Mouse (Mus musculus) spleen, embryonic (tissue): ENCODE measurements around the gene Aox2.
"Not testable (repeated sequence)": the region's sequence is repeated elsewhere in the genome, so short reads cannot be mapped to it uniquely, and the experiment has no call there.

Experiments
- CTCF ChIA-PET: fragments of 350-600 bp; sonication (Branson Sonifier 250); formaldehyde crosslinking; loops from one replicate; lab custom pipeline; 2022; lab: Charles Lee

The Aox2 gene

DNA sequence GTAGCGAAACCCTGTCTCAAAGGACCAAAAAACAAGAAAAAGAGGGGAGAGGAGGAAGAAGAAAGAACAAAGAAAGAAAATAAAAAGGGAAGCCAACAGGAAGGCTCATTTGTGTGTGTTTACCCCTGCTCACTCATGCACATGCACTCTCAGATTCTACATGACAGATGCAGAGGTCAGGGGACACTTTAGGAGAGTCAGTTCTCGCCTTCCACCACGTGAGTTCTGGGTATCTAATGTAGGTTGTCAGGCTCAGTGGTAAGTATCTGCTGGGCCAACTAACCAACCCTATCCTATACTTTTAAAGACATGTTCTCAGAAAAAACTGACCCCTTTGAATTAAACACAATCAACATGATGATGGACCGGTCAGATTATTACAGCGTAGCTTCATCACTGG is 66.4 kb downstream of the Aox2 start:
- CTCF ChIA-PET = no interaction called here

DNA sequence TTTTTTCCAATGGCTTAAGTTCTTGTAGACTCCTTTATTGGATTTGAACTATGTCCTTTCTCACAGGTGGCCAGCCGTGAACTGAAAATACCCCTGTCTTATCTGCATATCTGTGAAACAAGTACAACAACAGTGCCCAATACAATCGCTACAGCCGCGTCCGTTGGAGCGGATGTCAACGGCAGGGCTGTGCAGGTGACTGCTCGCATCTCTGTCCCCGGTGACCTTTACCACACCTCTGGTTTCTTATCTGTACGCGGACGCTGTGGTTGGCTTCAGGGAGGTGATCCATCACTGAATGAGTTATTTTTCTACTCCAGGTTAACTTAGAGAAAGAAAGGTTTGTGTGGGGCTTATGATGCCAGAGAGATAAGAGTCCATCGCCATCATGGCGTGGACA is 68.0 kb downstream of the Aox2 start:
- CTCF ChIA-PET = no interaction called here

DNA sequence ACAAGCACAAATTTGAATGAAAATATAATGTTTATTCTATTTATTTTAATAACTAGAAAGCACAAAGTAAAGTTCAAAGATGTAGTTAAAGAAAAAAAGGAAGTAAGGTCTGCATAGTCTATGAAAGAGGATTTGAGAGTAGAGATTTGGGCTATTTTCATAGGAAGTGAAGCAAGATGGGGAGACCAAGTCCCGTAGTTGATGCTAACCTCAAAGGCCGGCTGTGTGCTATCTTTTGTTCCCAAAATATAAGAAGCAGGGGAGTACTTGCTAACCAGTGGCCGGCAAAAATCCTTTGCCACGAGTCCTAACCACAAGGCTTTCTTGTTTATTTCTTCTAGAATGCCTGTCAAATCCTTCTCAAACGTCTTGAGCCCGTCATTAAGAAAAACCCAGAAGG is 70.6 kb downstream of the Aox2 start:
- CTCF ChIA-PET = interaction anchor here (0.6 kb wide), 1 partner anchor 150 kb away, joined by 4 read pairs; no protein-coding TSS in a partner anchor

DNA sequence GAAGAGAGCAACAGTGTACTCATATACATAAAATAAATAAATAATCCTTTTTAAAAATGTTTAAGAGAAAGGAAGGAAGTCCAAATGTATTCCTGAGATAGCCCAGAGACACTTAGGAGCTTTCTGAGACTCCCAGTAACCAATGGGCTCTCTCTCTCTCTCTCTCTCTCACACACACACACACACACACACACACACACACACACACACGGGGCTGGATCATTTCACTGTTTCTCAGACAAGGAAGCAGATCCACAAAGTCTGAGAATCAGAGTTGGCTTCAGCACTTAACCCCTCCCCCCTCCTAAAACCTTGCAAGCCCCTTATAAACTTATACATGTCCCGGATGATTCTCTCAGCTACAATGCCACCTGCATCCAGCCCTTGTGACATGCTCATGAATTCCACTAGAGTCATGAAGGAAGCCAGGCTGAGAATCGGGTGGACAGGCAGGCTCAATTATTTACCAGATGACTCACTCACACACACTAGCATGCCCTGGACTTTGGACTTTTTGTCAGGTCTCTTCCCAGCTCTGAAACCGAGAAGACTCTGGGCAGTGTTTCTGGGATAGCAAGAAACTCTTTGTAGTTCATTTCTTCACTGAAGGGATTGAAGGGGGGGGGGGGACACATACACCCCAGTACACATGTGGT is 75.2 kb downstream of the Aox2 start:
- CTCF ChIA-PET = no interaction called here

DNA sequence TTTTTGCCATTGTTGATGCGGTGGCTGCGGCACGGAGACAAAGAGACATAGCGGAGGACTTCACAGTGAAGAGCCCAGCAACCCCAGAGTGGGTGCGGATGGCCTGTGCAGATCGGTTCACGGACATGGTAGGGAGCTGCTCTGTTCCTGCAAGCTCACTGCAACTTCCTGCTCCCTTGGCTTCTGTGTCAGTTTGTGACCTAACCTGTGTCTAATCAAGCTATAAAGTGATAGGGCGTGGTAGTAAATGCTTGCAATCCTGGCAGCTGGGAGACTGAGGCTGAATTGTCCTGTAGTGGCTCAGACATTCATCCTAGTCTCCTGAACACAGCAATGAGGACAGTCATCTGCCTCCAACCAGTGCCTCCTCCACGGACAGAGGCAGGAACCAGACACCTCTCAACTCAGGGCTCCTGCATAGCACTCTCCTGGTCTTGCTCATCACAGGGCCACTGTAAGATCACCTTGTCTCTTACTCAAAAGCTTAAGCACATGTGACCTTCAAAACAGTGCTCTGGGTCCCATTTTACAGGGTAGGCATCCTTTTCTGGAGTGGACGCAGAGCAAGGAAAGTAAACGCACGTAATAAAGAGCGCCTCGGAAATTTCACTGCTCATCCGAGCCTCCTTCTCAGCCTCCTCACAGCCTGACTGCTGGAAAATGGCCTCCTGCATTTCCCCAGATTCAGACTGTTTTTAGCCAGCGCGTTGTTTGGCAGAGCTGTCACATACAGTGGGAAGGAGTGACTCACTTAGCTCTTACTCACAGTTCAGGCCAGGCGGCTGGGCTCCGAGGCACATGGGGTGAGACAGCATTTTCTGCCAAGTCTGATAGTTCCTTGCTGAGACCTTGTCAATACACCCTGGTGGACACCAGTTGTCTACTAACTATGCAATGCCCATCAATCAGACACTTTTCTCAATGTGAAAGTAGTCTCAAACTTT is 81.1 kb downstream of the Aox2 start:
- CTCF ChIA-PET = no interaction called here

DNA sequence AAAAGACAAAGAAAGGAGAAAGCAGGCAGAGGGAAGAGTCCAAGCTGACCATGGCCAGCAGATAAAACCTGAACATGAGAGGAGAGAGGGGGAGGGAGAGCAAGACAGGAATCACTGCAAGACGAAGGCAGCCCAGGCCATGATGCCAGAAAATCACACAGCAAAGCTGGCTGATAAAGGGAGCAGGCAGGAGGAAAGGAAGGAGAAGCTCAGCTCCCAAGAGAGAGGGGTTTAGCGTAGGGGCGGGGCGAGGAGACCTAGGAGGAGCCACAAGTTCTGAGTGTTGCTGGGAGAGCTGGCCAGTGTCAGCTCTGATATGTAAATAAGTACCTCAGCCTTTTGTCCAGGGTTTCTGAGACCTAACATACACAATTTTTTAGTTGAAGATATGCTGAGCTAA is 84.2 kb downstream of the Aox2 start:
- CTCF ChIA-PET = no interaction called here

DNA sequence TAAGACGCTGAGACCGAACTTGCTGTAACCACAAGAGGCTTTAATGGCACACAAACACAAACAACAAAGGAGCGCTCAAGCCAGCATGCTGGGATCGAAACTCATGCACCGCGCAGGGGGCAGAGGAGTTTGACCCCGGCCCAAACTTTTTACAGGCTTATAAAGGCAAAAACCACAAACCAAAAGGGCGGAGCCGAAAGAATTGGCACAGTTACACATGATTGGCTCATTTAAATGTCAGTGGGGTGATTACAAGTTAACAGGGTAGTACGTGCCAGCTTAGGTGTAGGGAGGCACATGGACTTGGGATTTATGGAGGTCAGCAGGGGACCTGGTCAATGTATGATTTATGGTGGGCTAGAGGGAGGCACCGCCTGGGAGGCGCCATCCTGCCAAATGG is 86.4 kb downstream of the Aox2 start:
- CTCF ChIA-PET = no interaction called here

DNA sequence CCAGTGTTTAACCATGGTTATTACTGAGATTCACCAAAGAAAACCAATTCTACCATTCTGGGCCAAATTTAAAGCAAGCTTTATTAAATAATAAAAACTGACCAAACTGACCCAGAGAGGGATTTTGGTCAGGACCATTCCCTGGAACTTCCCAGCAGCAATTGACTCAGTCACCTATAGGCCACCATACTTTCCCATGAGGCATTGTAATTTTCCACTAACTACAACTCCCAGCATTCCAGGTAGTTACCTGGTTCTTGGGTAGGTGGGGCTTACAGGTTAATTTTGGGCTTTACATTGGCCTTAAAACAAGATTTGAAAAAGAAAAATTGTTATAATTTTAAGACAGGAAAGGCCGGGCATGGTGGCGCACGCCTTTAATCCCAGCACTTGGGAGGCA is 87.7 kb downstream of the Aox2 start:
- CTCF ChIA-PET = no interaction called here

DNA sequence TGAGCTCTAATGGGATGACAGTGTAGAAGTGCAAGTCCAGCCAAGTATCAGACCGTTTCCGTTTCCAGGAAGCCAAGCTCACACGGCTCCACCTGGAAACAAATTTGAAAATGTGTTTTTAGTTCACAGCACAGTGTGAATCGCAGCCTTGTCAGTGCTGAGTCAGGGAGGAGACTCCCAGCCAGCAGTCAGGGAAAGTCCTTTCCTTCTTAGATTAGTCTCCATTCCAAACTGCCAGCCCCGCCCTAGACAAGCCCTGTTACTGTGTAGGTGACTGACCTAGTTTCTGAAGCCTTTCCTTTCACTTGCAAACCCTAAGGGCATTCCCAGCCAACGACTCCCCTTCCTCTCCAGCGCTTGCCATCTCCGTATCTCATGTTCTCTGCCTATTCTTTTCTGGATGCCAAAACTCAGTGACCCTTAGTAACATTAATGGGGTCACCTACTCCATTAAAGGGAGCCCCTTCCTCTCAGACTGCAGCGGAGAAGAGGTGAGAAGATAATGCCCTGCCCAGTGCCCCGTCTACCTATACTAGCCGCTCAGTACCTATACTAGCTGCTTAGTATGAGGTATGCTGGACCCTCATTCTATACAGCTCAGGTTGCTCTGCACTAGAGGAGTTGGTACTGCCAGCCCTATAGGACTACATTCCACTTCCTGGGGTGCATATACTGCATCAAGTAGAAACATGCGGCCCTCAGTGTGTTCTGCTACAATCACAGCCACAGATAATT is 88.8 kb downstream of the Aox2 start:
- CTCF ChIA-PET = no interaction called here

DNA sequence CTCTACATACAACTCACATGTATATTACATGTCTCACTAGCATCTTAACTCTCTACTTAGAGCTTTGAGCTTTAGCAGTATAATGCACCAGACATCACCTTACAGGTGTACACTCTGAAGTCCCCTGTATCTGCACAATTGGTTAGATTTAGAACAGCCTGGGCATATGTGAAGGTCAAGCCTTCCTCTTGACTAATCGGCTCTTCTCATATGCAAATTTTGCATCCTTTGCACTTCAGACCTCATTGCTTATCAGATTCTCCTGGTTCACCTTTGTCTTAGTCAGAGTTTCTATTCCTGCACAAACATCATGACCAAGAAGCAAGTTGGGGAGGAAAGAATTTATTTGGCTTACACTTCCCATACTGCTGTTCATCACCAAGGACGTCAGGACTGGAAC is 91.6 kb downstream of the Aox2 start:
- CTCF ChIA-PET = no interaction called here

DNA sequence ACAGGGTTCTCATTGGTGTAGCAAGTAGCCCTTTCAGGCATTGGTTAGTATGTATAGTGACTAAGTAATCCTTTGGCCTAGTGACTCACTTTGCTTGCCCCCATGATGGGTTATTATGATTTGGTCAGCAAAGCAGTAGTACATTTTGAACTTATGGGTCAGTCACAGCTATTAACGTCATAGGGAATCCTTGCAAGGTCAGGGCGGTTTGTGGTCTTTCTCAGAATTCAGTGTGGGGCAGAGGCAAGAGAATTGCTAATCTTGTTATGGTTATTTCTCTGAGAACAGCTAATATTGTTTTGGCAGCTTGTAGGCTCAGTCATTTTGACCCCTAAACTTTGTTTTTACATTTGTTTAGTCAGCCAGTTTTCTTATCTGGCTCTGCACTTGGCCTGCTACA is 96.1 kb downstream of the Aox2 start:
- CTCF ChIA-PET = not testable (repeated sequence)

DNA sequence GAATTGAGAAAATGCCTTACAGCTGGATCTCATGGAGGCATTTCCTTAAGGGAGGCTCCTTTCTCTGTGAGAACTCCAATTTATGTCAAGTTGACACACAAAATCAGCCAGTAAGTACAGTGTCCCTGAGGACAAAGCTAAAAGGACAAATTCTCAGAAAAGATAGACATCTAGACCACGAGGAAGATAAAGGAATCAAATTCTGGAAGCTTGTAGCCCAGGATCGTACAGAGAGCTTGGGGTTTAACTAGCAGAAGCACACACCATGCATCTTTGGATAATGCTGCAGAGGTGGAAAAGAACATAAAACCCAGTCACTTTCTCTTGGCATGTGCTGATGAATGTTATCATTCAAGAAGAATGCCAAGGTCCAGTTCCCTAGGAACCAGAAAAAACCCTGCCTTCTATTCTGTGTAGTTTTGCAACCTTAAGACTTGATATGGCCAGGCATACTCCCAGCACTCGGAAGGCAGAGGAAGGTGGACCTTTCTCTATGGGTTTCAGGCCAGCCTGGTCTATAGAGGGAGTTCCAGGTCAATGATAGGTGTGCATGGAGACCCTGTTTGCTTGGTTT is 97.5 kb downstream of the Aox2 start:
- CTCF ChIA-PET = interaction anchor here (0.6 kb wide), 1 partner anchor 858 kb away, joined by 7 read pairs; no protein-coding TSS in a partner anchor

DNA sequence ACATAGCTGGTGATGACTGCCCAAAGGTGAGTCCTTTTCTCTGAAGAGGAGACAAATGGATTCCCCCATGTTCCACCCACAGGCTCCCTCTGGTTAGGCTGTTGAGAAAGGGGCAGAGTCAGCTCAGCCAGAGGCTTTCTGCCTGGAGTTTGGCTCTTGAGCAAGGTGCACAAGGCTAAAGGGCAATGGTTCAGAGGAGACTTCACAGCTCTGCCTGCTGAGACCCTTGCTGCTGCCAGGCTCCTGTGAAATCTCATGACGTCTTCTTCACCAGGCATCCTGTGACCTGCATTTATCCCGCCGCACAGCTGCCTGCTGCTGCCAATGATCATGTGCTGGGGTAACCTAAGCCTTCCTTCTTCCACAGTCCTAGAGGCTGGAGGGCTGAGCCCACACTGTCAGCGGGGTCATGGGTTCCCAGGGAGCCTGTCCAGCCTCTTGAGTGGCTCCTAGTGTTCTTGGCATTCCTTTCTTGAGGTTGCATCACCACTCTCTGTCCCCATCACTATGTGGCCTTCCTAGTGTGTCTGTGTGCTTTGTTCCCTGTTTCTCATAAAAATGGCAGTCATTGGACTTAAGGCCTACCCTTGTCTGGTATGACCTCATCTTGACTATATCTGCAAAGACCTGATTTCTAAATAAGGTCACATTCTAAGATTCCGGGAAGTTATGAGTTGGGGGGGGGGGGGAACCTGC is 104.6 kb downstream of the Aox2 start:
- CTCF ChIA-PET = interaction anchor here (0.6 kb wide), 1 partner anchor 798 kb away, joined by 13 read pairs; no protein-coding TSS in a partner anchor

DNA sequence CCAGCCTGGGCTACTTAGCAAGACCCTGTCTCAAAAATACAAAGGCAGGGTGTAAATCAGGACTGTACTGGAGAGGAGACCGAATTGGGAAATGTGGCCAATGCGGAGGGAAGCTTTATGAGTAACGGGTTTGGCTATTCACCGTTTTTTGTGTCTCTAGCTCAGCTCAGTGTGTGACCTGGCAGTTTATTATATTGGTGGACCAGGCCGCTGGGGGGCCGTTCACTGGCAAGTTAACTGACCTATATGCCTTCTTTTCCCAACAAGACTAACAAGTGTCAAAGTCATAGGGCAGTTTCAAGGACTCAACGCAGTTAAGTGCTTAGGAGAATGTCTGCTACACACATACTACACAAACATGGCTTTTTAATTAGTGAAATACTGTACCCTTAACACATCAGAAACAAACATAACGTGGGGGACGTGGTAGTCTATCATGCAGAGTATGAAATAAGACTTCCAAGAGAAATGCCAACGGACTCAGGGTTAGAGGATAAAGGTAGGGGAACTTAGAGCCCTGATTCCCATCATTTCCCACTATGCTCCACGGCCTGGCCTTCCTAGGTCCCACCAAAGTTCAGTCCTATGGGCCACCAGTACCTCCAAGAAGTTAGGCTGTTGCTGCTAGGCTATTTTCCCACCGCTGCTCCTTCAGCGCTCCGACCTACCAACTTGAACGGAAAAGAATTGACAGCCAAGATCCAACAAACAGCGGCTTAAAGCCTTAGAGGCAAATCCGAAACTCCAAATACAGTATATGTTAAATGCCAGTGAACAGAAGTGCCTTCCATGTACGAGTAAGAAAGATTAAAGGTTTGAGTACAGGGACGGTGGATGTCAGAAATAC is 113.5 kb downstream of the Aox2 start:
- CTCF ChIA-PET = interaction anchor here (0.8 kb wide), 1 partner anchor 289 kb away, joined by 3 read pairs; no protein-coding TSS in a partner anchor

DNA sequence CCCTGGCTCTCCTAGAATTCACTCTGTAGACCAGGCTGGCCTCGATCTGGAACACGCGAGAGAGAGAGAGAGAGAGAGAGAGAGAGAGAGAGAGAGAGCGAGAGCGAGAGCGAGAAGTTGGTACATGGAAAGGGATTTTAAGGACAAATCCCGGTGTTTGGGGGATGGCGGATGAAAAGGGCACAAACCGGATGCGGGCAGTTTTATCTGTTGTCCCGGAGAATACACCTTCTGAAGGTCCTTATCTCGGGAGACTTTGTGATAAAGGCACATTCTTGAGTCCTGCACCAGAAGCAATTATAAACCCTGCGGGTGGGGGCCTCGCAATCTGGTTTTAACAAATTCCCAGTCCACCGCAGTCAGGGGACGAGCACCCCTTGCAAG is 114.1 kb downstream of the Aox2 start:
- CTCF ChIA-PET = no interaction called here

DNA sequence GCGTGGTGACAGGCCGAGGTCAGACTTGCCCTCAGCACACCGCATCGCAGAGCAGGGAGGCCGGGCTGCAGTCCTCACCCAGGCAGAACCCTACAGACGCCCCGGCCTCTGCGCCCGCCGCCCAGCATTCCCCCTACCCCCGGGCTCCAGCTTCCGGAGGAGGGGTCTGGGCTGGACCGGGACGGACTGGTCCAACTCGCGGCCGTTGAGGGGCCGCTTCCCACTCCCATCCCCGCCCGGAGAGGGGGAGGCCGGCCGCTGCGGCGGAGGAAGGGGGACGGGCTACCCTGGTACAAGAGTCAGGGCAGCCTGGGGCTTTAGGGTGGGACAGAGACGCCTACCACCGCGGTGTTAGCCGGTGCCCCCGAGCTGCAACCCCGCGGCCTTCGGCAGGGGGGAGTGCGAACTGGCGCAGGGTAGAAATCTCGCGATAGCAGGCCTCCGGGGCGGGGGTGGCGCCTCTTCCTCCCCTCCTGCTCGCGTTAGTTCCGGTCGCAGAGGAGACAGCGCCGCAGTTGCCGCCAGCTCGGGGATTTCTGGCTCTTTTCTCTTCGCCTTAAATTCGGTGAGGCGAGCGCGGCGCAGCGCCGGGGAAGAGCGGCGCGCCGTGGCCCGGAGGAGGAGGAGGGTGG is 114.6 kb downstream of the Aox2 start, which contains the start of gene Bzw1:
Gene Bzw1, plus strand, starts transcription at position 247 of the 632 bp plus-strand sequence.
- CTCF ChIA-PET = no interaction called here

DNA sequence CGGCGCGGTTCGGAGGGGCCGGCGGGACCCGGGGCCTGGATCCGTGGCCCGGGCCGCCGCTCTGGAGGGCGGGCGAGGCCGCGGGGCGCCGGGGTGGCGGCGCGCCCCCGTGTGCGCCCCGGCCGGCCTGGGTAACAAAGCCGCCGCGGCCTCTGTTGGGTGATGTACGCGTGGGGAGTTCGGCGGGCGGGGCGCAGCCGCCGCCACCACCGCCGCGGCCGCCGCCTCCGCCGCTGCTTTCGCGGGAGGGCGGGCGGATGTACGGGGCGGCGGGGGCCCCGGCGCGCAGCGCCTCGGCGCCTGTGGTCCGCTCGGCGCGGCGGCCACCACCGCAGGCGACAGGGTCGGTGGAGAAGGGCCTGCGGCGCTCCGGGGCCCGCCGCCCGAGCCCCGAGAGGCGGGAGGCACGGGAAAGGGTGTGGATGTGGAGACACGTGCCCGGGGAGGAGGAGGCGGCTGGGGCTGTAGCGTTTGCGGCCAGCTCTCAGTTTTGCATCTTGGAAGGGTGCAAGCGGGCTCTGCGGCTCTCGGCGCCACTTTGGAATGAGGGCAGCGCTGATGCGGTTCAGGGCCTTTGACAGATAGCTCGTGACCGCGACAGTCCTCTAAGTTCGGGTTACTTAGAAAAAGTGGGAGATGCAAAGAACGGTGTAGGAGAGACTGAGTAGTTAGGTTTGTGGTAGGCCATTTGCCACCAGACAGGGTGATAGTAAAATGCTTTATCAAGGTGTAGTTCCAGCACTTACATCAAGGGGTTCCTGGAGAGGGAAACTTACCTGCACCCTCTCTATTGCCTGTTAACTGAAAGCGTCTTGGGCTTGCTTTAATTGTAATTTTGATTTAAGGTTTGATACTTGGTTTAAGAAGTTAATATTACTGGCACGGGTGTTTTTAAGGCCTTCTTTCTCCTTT is 115.4 kb downstream of the Aox2 start:
- CTCF ChIA-PET = interaction anchor here (0.8 kb wide), 1 partner anchor 22 kb away, joined by 5 read pairs; no protein-coding TSS in a partner anchor

DNA sequence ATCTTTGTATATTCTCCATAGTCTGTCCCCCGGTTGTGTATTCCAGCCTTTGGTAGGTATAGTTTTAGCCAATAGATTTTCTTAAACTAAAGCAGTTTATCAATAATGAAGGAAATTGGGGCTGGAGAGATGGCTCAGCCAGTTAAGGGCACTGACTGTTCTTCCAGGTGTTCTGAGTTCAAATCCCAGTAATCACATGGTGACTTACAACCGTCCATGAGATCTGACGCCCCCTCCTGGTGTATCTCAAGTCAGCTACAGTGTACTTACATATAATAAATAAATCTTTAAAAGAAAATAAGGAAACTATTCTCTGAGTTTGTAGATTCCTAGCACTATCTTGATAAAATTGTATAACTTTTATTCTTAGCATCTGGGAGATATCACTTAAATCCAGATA is 117.2 kb downstream of the Aox2 start:
- CTCF ChIA-PET = no interaction called here
